11 mouse cellular contexts compared by ENCODE assay signal in genomic region chr3:149326664-149327063, GRCm38 (mm10).
DNase-seq lines count a peak whose midpoint lies in the region; ATAC-seq and TF ChIP-seq lines count a peak whose summit lies in the region.
"Had no signal": no experiment of that assay in that cellular context is flagged by ENCODE, and none has a peak within 500 bp of the region (broad histone marks: within the 10 kb centered on the region; RNA-seq: fewer than 3 reads in every experiment).

No protein-coding gene starts in this region.

- H3K4me3 ChIP-seq in intestine, embryonic 14.5 days (ENCODE audit: low read depth, low read length): no peak overlapping the region
- no peak overlapping the region for H3K4me3 ChIP-seq in intestine, postnatal 0 days (ENCODE audit: low read depth, low read length)
- no peak overlapping the region for H3K4me3 ChIP-seq in bone marrow macrophage, adult 2 months (ENCODE audit: insufficient read depth, low read length)
- H3K4me3 ChIP-seq in forebrain, embryonic 10.5 days: no peak overlapping the region

- WGBS in intestine, embryonic 14.5 days: 36% methylated on average over 5 of the region's 5 CpGs
- 53% methylated on average over 5 of the region's 5 CpGs for WGBS in intestine, postnatal 0 days
- 81% methylated on average over 5 of the region's 5 CpGs for WGBS in forebrain, embryonic 10.5 days

- no peak overlapping the region for H3K9ac ChIP-seq in intestine, embryonic 14.5 days (ENCODE audit: low read length)
- no peak overlapping the region for H3K9ac ChIP-seq in intestine, postnatal 0 days (ENCODE audit: low read depth, low read length)

- no peaks in the 10 kb centered on the region for H3K9me3 ChIP-seq in intestine, embryonic 14.5 days (ENCODE audit: control insufficient read depth, low read length)
- H3K9me3 ChIP-seq in intestine, postnatal 0 days (ENCODE audit: control insufficient read depth): no peaks in the 10 kb centered on the region
- H3K9me3 ChIP-seq in forebrain, embryonic 10.5 days: 0 out of 2 replicates have a peak, but pooled peaks cover 3% of the 10 kb centered on the region

- no peaks in the 10 kb centered on the region for H3K4me1 ChIP-seq in intestine, embryonic 14.5 days (replicated peaks; ENCODE audit: control insufficient read depth, insufficient read depth, low read length)
- H3K4me1 ChIP-seq in intestine, postnatal 0 days (replicated peaks; ENCODE audit: control insufficient read depth, insufficient read depth, low read length): no peaks in the 10 kb centered on the region
- peaks cover 32% of the 10 kb centered on the region for H3K4me1 ChIP-seq in bone marrow macrophage, adult 2 months (ENCODE audit: control insufficient read depth, insufficient read depth, low read length)
- peaks cover 44% of the 10 kb centered on the region for H3K4me1 ChIP-seq in forebrain, embryonic 10.5 days

- peak overlapping the region; percentile 24; the same call in 1 of the 2 replicates for H3K27ac ChIP-seq in intestine, embryonic 14.5 days (ENCODE audit: low read depth)
- no peak overlapping the region for H3K27ac ChIP-seq in intestine, postnatal 0 days (ENCODE audit: low read depth, low read length)
- peak overlapping the region; percentile 98 for H3K27ac ChIP-seq in bone marrow macrophage, adult 2 months (ENCODE audit: insufficient read depth, low read depth, low read length)
- H3K27ac ChIP-seq in forebrain, embryonic 10.5 days: no peak overlapping the region

- TF ChIP-seq POLR2A in bone marrow macrophage, adult 2 months (IDR thresholded peaks at IDR 0.05; ENCODE audit: borderline replicate concordance, low read depth, low read length): no peak

- TF ChIP-seq CTCF in intestine, postnatal 0 days (IDR thresholded peaks at IDR 0.05; ENCODE audit: low read depth): no peak
- no peak for TF ChIP-seq CTCF in bone marrow macrophage, adult 2 months (IDR thresholded peaks at IDR 0.05; ENCODE audit: low read depth, low read length)

- ATAC-seq in intestine, embryonic 14.5 days (replicated peaks; ENCODE audit: low FRiP score, low TSS enrichment, low read depth): no peak
- ATAC-seq in intestine, postnatal 0 days: no peak
- peak; percentile 97 for ATAC-seq in neutrophil, adult 5-6 weeks (ENCODE audit: extremely low read depth, insufficient number of reproducible peaks, low FRiP score, poor library complexity, severe bottlenecking)

- DNase-seq in intestine, embryonic 14.5 days (ENCODE audit: low spot score): no peak
- peak; percentile 57 for DNase-seq in kidney, postnatal 14 days
- no peak for DNase-seq in ovary, postnatal 10 days (ENCODE audit: low spot score)
- DNase-seq in gastrocnemius, postnatal 4 days (ENCODE audit: low spot score in 2 of 2): no peak
- DNase-seq in forebrain, embryonic 10.5 days (ENCODE audit: extremely low spot score, low spot score): no peak
- DNase-seq: cerebellum, postnatal 10 days; gastrocnemius, postnatal 25 days had no signal

- H3K27me3 ChIP-seq in intestine, embryonic 14.5 days (replicated peaks; ENCODE audit: control insufficient read depth, insufficient read depth, low read length): no peaks in the 10 kb centered on the region
- no peaks in the 10 kb centered on the region for H3K27me3 ChIP-seq in intestine, postnatal 0 days (replicated peaks; ENCODE audit: control insufficient read depth, insufficient read depth, low read length)
- no peaks in the 10 kb centered on the region for H3K27me3 ChIP-seq in forebrain, embryonic 10.5 days (ENCODE audit: poor library complexity, severe bottlenecking)

- no peak overlapping the region for H3K4me2 ChIP-seq in intestine, embryonic 14.5 days (ENCODE audit: low read length)
- H3K4me2 ChIP-seq in intestine, postnatal 0 days (replicated peaks; ENCODE audit: low read depth): no peak overlapping the region

- H3K36me3 ChIP-seq in intestine, embryonic 14.5 days (ENCODE audit: control insufficient read depth, insufficient read depth, low read length): no peaks in the 10 kb centered on the region
- no peaks in the 10 kb centered on the region for H3K36me3 ChIP-seq in intestine, postnatal 0 days (ENCODE audit: control insufficient read depth, insufficient read depth)
- H3K36me3 ChIP-seq in forebrain, embryonic 10.5 days (replicated peaks): no peaks in the 10 kb centered on the region
- H3K36me3 ChIP-seq: G1E had no signal

Comparison
In these comparisons a context has a peak if more than half of its experiments do, and no peak if none do; other contexts are left out.
1. H3K27ac ChIP-seq: peak in intestine, embryonic 14.5 days (single experiment) and bone marrow macrophage, adult 2 months (single experiment); none in intestine, postnatal 0 days (single experiment) and forebrain, embryonic 10.5 days (single experiment).